Mouse (Mus musculus) mouse trophoblast stem cell (cell line): ENCODE measurements around the gene Rexo2.
"Not testable (repeated sequence)": the region's sequence is repeated elsewhere in the genome, so short reads cannot be mapped to it uniquely, and the experiment has no call there.

Source experiments
- in situ Hi-C, 2 experiments: fragments of 300-500 bp; cut with MseI, MboI; formaldehyde crosslinking; loops; 2 replicates in 1 of 2; 3 replicates in 1 of 2; pipeline ENCODE4 v1.15.1; 2025

The Rexo2 gene

GRCm38 (mm10) chr9:48472441-48473025, 7.9 kb downstream of the Rexo2 start:
- in situ Hi-C loops = no loop called here

GRCm38 (mm10) chr9:48467471-48467870, 13.0 kb downstream of the Rexo2 start:
- in situ Hi-C loops = not testable (repeated sequence)

- in situ Hi-C loops = no loop called here
Observed at GRCm38 (mm10) chr9:48466804-48467203, 13.6 kb downstream of the Rexo2 start.

GRCm38 (mm10) chr9:48465671-48466070, 14.8 kb downstream of the Rexo2 start:
- in situ Hi-C loops = no loop called here

GRCm38 (mm10) chr9:48461545-48461944, 18.9 kb downstream of the Rexo2 start:
- in situ Hi-C loops = no loop called here

- in situ Hi-C loops = no loop called here
Observed at GRCm38 (mm10) chr9:48460720-48461119, 19.7 kb downstream of the Rexo2 start.

GRCm38 (mm10) chr9:48459391-48459790, 21.0 kb downstream of the Rexo2 start:
- in situ Hi-C loops = no loop called here

GRCm38 (mm10) chr9:48458879-48459278, 21.5 kb downstream of the Rexo2 start:
- in situ Hi-C loops = no loop called here

- in situ Hi-C loops = no loop called here
Observed at GRCm38 (mm10) chr9:48455961-48456360, 24.5 kb downstream of the Rexo2 start.

GRCm38 (mm10) chr9:48450066-48450465, 30.4 kb downstream of the Rexo2 start:
- in situ Hi-C loops = no loop called here

GRCm38 (mm10) chr9:48447783-48448209, 32.6 kb downstream of the Rexo2 start:
- in situ Hi-C loops = no loop called here

GRCm38 (mm10) chr9:48444821-48445220, 35.6 kb downstream of the Rexo2 start:
- in situ Hi-C loops = no loop called here

GRCm38 (mm10) chr9:48443873-48444272, 36.5 kb downstream of the Rexo2 start:
- in situ Hi-C loops = no loop called here

- in situ Hi-C loops = no loop called here
Observed at GRCm38 (mm10) chr9:48432449-48432848, 48.0 kb downstream of the Rexo2 start.

- in situ Hi-C loops = no loop called here
Observed at GRCm38 (mm10) chr9:48427176-48427575, 53.2 kb downstream of the Rexo2 start.

- in situ Hi-C loops = no loop called here
Observed at GRCm38 (mm10) chr9:48423256-48423655, 57.2 kb downstream of the Rexo2 start.

GRCm38 (mm10) chr9:48422382-48422781, 58.0 kb downstream of the Rexo2 start:
- in situ Hi-C loops = no loop called here

GRCm38 (mm10) chr9:48421561-48421960, 58.9 kb downstream of the Rexo2 start:
- in situ Hi-C loops = no loop called here

- in situ Hi-C loops = no loop called here
Observed at GRCm38 (mm10) chr9:48421029-48421428, 59.4 kb downstream of the Rexo2 start.

GRCm38 (mm10) chr9:48420437-48420836, 60.0 kb downstream of the Rexo2 start:
- in situ Hi-C loops = no loop called here

- in situ Hi-C loops = no loop called here
Observed at GRCm38 (mm10) chr9:48418829-48419228, 61.6 kb downstream of the Rexo2 start.
